Mouse (Mus musculus): ENCODE results near the gene Dusp27. TPM values are rescaled to one million over a fixed set of nuclear protein-coding genes. Genes with fewer than 3 reads are reported as not detected.

Dusp27 gene
- total RNA-seq (2023), result not detected

DNA sequence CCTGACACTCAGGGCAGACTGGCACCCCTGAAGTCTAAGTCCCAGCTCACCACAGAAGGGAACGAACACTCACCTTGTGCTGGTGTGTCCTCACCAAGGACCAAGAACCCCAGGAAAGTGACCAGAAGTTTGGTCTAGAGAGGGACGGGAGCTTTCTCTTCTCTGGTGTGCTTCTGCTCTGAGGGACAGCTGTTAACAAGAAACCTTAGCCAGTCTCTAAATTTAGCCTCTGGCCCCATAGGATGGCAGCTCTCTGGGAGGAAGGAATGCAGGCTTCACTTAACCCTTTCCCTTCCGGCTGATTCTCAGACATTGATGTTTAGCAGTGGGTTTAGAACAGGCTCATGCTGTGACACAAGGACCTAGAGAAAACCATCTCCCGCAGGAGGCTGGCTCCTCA is at the start of gene Dusp27:
TSS of gene Dusp27 (minus strand) at position 204 of the 400 bp plus-strand sequence.

DNA sequence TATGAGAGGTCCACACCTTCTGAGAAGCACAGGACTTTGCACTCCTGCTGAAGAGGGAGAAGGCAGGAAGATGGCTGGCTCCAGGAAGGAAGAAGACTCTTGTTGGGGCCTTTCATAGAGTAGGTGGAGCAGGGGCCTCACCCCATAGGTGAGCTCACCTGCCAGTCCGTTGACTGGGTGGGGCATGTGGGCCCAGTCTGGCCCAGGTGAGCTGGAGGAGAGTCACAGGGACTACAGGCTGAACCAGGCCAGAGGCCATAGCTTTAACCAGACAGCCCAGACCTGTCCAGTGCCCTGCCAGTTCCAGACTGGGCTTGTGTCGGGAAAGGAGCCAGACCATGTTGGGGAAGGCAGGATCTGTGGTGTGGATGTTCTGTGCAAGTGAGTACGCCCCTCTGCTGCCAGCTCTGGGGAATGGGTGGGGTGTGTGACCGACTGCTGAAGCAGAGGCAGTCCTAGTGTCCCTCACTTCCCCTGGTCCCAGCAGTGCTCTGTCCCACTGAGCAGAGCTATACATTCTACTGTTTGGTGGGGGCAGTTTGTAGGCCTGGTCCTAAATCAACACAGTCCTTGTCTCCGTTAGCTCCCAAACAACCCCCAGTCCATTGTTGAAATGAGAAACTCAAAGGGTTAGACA is 2.6 kb upstream of the Dusp27 start, which contains the start of gene Gpa33:
TSS of gene Gpa33 (plus strand) at position 15 of the 637 bp plus-strand sequence.

Other genes starting within 250 kb of the Dusp27 start
- gene Pou2f1, start 125.2 kb downstream of the Dusp27 start, total RNA-seq (2023), result 10 to 100 TPM; 17.2 to 23.6 TPM
- not detected for gene Gpa33, start 2.3 kb upstream of the Dusp27 start, total RNA-seq (2023)
- not detected for gene Mael, start 110.8 kb upstream of the Dusp27 start, total RNA-seq (2023)
- gene Ildr2, start 126.2 kb upstream of the Dusp27 start, total RNA-seq (2023), result under 1 TPM in 1 of 2 experiments, not detected in 1; 0.11 TPM

Data from neutrophil, adult 59 days (primary cell).